Mouse (Mus musculus) neural tube, embryonic 14.5 days (tissue): ENCODE measurements around the gene Olfr1426. TPM values are rescaled to one million over a fixed set of nuclear protein-coding genes. Genes with fewer than 3 reads are reported as not detected.
"Not testable (repeated sequence)": the region's sequence is repeated elsewhere in the genome, so short reads cannot be mapped to it uniquely, and the experiment has no call there.

Experiments
- ATAC-seq: fragments of 200-750 bp; cut with Nextera tagmentation; 2 replicates; pipeline ENCODE4 v1.8.0; 2017; ENCODE audit warnings: low read depth, mild to moderate bottlenecking, moderate TSS enrichment, moderate library complexity
- H3K27ac ChIP-seq: fragments of 300-500 bp; sonication (generic); 2 replicates; pipeline ENCODE4 v1.5.1; 2014; ENCODE audit warnings: low read depth, mild to moderate bottlenecking, control low read depth, low read length, moderate library complexity, mixed read lengths
- H3K27me3 ChIP-seq: fragments of 300-500 bp; sonication (generic); 2 replicates; pipeline ENCODE4 v1.6.1; 2014; ENCODE audit warnings: low read length; ENCODE audit not compliant: control insufficient read depth, insufficient read depth
- H3K36me3 ChIP-seq: fragments of 300-500 bp; sonication (generic); 2 replicates; pipeline ENCODE4 v1.6.1; 2014; ENCODE audit warnings: low read length, mixed read lengths; ENCODE audit not compliant: control insufficient read depth, insufficient read depth
- H3K4me1 ChIP-seq: fragments of 300-500 bp; sonication (generic); 2 replicates; pipeline ENCODE4 v1.6.1; 2014; ENCODE audit warnings: low read length; ENCODE audit not compliant: control insufficient read depth, insufficient read depth
- H3K4me2 ChIP-seq: fragments of 300-500 bp; sonication (generic); 2 replicates; pipeline ENCODE4 v1.6.1; 2014; ENCODE audit warnings: mild to moderate bottlenecking, low read depth, low read length, control low read depth
- H3K4me3 ChIP-seq: fragments of 300-500 bp; sonication (generic); 2 replicates; pipeline ENCODE4 v1.5.1; 2014; ENCODE audit warnings: low read depth, low read length, control low read depth, mixed read lengths
- H3K9ac ChIP-seq: fragments of 300-500 bp; sonication (generic); replicated peaks from 2 replicates; pipeline ENCODE4 v1.6.1; 2014; ENCODE audit warnings: low read depth, mild to moderate bottlenecking, control low read depth, low read length, mixed read lengths
- H3K9me3 ChIP-seq: fragments of 300-500 bp; sonication (generic); 2 replicates; pipeline ENCODE4 v1.6.1; 2016; ENCODE audit warnings: low read length; ENCODE audit not compliant: control insufficient read depth
- WGBS: fragments of 180-500 bp; shearing (Covaris S2); extraction: QIAGEN DNeasy Blood & Tissue Kit; methylation state at CpG from one replicate; pipeline ENCODE4 v1.1.7; 2014; 5-methylcytosine and 5-hydroxymethylcytosine counted together
- polyA plus RNA-seq: library from polyadenylated mRNA; unstranded; fragments of >200 nt; fragmentation: Nextera tagmentation; extraction: Ambion mirVana; gene quantifications from 2 replicates; pipeline ENCODE4 v1.2.1, GENCODE M21; 2014

Gene Olfr1426
- polyA plus RNA-seq, 1 experiment from 2014 or later, result not detected

- H3K4me2 ChIP-seq, H3K9me3 ChIP-seq, H3K4me3 ChIP-seq, H3K27ac ChIP-seq, H3K27me3 ChIP-seq, ATAC-seq, H3K36me3 ChIP-seq, H3K4me1 ChIP-seq, H3K9ac ChIP-seq: not testable (repeated sequence)
- WGBS, result 75% methylated on average over 1 of the region's 1 CpGs
Measured at GRCm38 (mm10) chr19:12069546-12069945, 22.3 kb downstream of the Olfr1426 start.

DNA sequence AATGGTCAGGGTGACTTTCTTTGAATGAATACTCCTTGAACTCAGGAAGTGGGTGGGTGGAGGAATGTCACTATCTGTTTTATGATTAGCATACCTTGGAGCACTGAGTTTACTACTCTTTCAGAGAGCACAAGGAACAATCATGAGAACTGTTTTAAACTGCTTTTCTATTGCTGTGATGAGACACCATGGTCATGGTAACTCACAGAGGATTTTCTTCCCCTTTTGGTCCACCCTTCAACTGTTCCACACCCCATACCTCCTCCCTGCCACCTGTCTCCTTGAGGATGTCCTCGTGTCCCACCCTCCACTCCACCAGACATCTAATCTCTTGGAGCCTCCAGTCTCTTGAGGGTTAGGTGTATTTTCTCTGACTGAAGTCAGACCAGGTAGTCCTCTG, 24.0 kb downstream of the Olfr1426 start:
- H3K4me1 ChIP-seq, H3K27ac ChIP-seq, H3K36me3 ChIP-seq, H3K27me3 ChIP-seq, H3K4me2 ChIP-seq, H3K9me3 ChIP-seq, ATAC-seq, H3K4me3 ChIP-seq, H3K9ac ChIP-seq: not testable (repeated sequence)
- WGBS, result 77% methylated on average over 1 of the region's 1 CpGs

DNA sequence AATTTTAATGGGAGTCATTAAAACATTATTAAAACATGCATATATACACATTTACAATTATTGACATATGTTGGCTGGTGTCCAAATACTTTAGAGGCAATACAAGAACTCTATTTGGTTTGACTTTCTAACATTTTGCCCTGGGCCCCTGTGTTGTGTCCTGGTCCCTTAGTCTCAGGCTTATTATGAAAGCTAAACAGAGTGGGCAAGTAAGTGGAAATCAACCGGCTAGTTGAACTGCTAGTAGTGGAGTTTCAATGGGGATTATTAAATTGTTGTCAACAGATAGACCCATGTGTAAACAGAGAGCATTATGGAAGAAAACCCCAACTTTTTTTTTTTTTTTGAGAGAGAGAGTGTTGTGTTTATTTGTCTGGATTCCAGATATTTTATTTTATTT, 29.2 kb downstream of the Olfr1426 start, which contains the start of gene Olfr1424:
TSS of gene Olfr1424 (minus strand) at position 101 of the 400 bp plus-strand sequence.
- ATAC-seq, H3K36me3 ChIP-seq, H3K27ac ChIP-seq, H3K27me3 ChIP-seq, H3K4me1 ChIP-seq, H3K4me3 ChIP-seq, H3K4me2 ChIP-seq, H3K9me3 ChIP-seq, H3K9ac ChIP-seq: not testable (repeated sequence)
- WGBS, result 97% methylated on average over 1 of the region's 1 CpGs

GRCm38 (mm10) chr19:12043163-12043562, 48.6 kb downstream of the Olfr1426 start:
- H3K4me3 ChIP-seq, result no peak overlapping the region
- H3K36me3 ChIP-seq, result no peaks in the 10 kb centered on the region
- no peak overlapping the region for H3K27ac ChIP-seq
- H3K9ac ChIP-seq, result no peak overlapping the region
- H3K4me2 ChIP-seq, result no peak overlapping the region
- ATAC-seq, result no peak
- no peaks in the 10 kb centered on the region for H3K4me1 ChIP-seq
- H3K9me3 ChIP-seq, result no peaks in the 10 kb centered on the region
- WGBS, result 92% methylated on average over 5 of the region's 5 CpGs
- H3K27me3 ChIP-seq, result no peaks in the 10 kb centered on the region

DNA sequence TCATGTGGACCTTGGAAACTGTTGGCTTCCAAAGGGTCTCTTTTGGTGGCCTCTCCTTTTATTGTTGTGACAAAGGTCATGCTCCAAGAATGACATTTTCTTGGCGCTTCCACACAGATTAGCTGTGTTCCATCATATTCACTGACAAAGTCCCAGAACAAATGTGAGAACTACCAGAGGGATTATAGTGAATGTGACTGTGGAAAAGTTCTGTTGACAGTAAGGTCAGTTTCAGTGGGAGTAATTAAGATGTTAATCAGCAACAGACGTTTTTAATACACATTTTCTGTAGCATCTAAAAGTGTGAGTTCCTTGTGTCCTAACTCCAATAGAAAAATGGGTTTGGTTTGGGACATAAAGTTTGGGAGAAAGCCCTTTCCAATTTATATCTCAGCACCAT, 50.6 kb downstream of the Olfr1426 start, which contains the start of gene Olfr1423:
TSS of gene Olfr1423 (minus strand) at position 101 of the 400 bp plus-strand sequence.
- Histone ChIP-seq H3K4me1 (no peaks in the 10 kb centered on the region), H3K36me3 (no peaks in the 10 kb centered on the region), H3K9ac (no peak within 1 kb of the TSS), H3K27me3 (no peaks in the 10 kb centered on the region), H3K27ac (no peak within 1 kb of the TSS), H3K4me3 (no peak within 1 kb of the TSS), H3K4me2 (no peak within 1 kb of the TSS), H3K9me3 (no peaks in the 10 kb centered on the region)
- ATAC-seq, result no peak
- 81% methylated on average over 2 of the region's 2 CpGs for WGBS

- Histone ChIP-seq H3K27ac (no peak overlapping the region), H3K9ac (no peak overlapping the region), H3K4me3 (no peak overlapping the region), H3K9me3 (no peaks in the 10 kb centered on the region), H3K4me1 (no peaks in the 10 kb centered on the region), H3K27me3 (no peaks in the 10 kb centered on the region), H3K4me2 (no peak overlapping the region), H3K36me3 (no peaks in the 10 kb centered on the region)
- no peak for ATAC-seq
Measured at GRCm38 (mm10) chr19:12037727-12038126, 54.1 kb downstream of the Olfr1426 start.

Other genes with a start within 250 kb of the Olfr1426 start
- not detected in 2 replicates for gene Olfr1418, start 230.9 kb downstream of the Olfr1426 start, polyA plus RNA-seq
- not detected in 2 replicates for gene Olfr1419, start 216.9 kb downstream of the Olfr1426 start, polyA plus RNA-seq
- gene Olfr1420, start 205.4 kb downstream of the Olfr1426 start, polyA plus RNA-seq, result 0.12 and 0.28 TPM in 2 replicates
- 18.3 and 20.9 TPM in 2 replicates for gene Patl1, start 179.6 kb downstream of the Olfr1426 start, polyA plus RNA-seq
- 7.6 and 7.7 TPM in 2 replicates for gene Osbp, start 126.1 kb downstream of the Olfr1426 start, polyA plus RNA-seq
- not detected in 2 replicates for gene Olfr1423, start 50.7 kb downstream of the Olfr1426 start, polyA plus RNA-seq
- not detected in 2 replicates for gene Olfr1424, start 29.3 kb downstream of the Olfr1426 start, polyA plus RNA-seq
- not detected in 2 replicates for gene Olfr1425, start 14.3 kb downstream of the Olfr1426 start, polyA plus RNA-seq
- gene Olfr1427, start 11.3 kb upstream of the Olfr1426 start, polyA plus RNA-seq, result not detected in 2 replicates
- not detected in 2 replicates for gene Olfr1428, start 23.9 kb upstream of the Olfr1426 start, polyA plus RNA-seq
- not detected in 2 replicates for gene Olfr76, start 31.2 kb upstream of the Olfr1426 start, polyA plus RNA-seq
- not detected in 2 replicates for gene Olfr1555-ps1, start 78.1 kb upstream of the Olfr1426 start, polyA plus RNA-seq
- not detected in 2 replicates for gene Olfr1431, start 108.6 kb upstream of the Olfr1426 start, polyA plus RNA-seq
- not detected in 2 replicates for gene Olfr1432, start 140.6 kb upstream of the Olfr1426 start, polyA plus RNA-seq
- gene Olfr262, start 149.6 kb upstream of the Olfr1426 start, polyA plus RNA-seq, result not detected in 2 replicates
- gene Olfr235, start 169.0 kb upstream of the Olfr1426 start, polyA plus RNA-seq, result not detected in 2 replicates
- not detected in 2 replicates for gene Olfr1434, start 187.8 kb upstream of the Olfr1426 start, polyA plus RNA-seq
- not detected in 2 replicates for gene Olfr1436, start 207.1 kb upstream of the Olfr1426 start, polyA plus RNA-seq
- not detected in 2 replicates for gene Olfr1437, start 233.1 kb upstream of the Olfr1426 start, polyA plus RNA-seq
- gene Olfr1438-ps1, start 243.9 kb upstream of the Olfr1426 start, polyA plus RNA-seq, result not detected in 2 replicates